Mouse (Mus musculus): ENCODE data around the gene Cdkn2b. TPM values are rescaled to one million over a fixed set of nuclear protein-coding genes. Genes with fewer than 3 reads are reported as not detected.

The Cdkn2b gene
- total RNA-seq, 2 experiments from 2014 or later = 11.3 to 12.8 TPM

Other genes with a start within 250 kb of the Cdkn2b start
- 10 to 100 TPM; 26.4 to 44.8 TPM for gene Mtap, start 173.9 kb downstream of the Cdkn2b start, total RNA-seq (2021)
- 1 to 10 TPM; 8.3 to 9.0 TPM for gene Cdkn2a, start 16.4 kb downstream of the Cdkn2b start, total RNA-seq (2021)